Mouse (Mus musculus) hindbrain, embryonic 14.5 days (tissue): Measurements from ENCODE around the gene Nlrp4f. TPM values are rescaled to one million over a fixed set of nuclear protein-coding genes. Genes with fewer than 3 reads are reported as not detected.

Experiments used
- ATAC-seq: fragments of 200-750 bp; cut with Nextera tagmentation; 2 replicates; pipeline ENCODE4 v1.8.0; 2017; ENCODE audit warnings: moderate number of reproducible peaks, mild to moderate bottlenecking, moderate TSS enrichment, moderate library complexity; ENCODE audit not compliant: low FRiP score
- DNase-seq: peaks from one replicate; pipeline ENCODE4 v3.0.0-alpha.2; 2015; ENCODE audit warnings: low spot score
- H3K27ac ChIP-seq: fragments of 300-500 bp; sonication (generic); 2 replicates; pipeline ENCODE4 v1.5.1; 2014; ENCODE audit warnings: mild to moderate bottlenecking, moderate library complexity
- H3K27me3 ChIP-seq: fragments of 300-500 bp; sonication (generic); 2 replicates; pipeline ENCODE4 v1.6.1; 2014; ENCODE audit warnings: mild to moderate bottlenecking, low read length, mixed read lengths; ENCODE audit not compliant: control insufficient read depth, insufficient read depth
- H3K36me3 ChIP-seq: fragments of 300-500 bp; sonication (generic); replicated peaks from 2 replicates; pipeline ENCODE4 v1.6.1; 2014; ENCODE audit not compliant: control insufficient read depth, insufficient read depth
- H3K4me1 ChIP-seq: fragments of 300-500 bp; sonication (generic); replicated peaks from 2 replicates; pipeline ENCODE4 v1.6.1; 2014; ENCODE audit warnings: antibody characterized with exemption, low read length, mixed read lengths; ENCODE audit not compliant: control insufficient read depth, insufficient read depth
- H3K4me2 ChIP-seq: fragments of 300-500 bp; sonication (generic); replicated peaks from 2 replicates; pipeline ENCODE4 v1.6.1; 2014; ENCODE audit warnings: mild to moderate bottlenecking, moderate library complexity
- H3K4me3 ChIP-seq: fragments of 300-500 bp; sonication (generic); replicated peaks from 2 replicates; pipeline ENCODE4 v1.5.1; 2014; ENCODE audit warnings: mild to moderate bottlenecking, low read length
- H3K9ac ChIP-seq: fragments of 300-500 bp; sonication (generic); 2 replicates; pipeline ENCODE4 v1.6.1; 2014
- H3K9me3 ChIP-seq: fragments of 300-500 bp; sonication (generic); 2 replicates; pipeline ENCODE4 v1.6.1; 2016; ENCODE audit warnings: low read length; ENCODE audit not compliant: control insufficient read depth
- whole genome bisulfite sequencing: fragments of 180-500 bp; shearing (Covaris S2); extraction: QIAGEN DNeasy Blood & Tissue Kit; methylation state at CpG from one replicate; pipeline ENCODE4 v1.1.7; 2014; 5-methylcytosine and 5-hydroxymethylcytosine counted together
- polyA plus RNA-seq: library from polyadenylated mRNA; unstranded; fragments of >200 nt; fragmentation: Nextera tagmentation; extraction: Ambion mirVana; gene quantifications from 2 replicates; pipeline ENCODE4 v1.2.1, GENCODE M21; 2014

Gene Nlrp4f
- polyA plus RNA-seq, 1 experiment from 2014 or later = 0.13 TPM

DNA sequence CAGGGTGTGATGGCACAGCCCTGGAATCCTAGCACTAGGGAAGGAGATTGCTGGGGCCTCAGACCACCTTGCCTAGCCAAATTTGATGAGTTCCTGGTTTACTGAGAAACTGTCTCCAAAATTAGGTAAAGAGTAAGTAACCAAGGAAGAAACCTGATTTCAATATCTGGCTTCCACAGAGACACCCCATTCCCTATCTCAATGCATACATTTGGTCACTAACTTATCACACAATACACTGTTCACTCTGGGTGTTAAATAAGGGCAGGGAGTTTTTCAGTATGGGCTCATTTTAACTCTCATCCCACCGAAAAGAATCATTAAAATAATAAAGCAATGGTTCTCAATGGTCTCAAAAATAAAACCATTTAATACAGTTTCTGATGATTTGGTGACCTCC, 5.1 kb downstream of the Nlrp4f start:
- Histone ChIP-seq H3K27ac (no peak overlapping the region), H3K9ac (no peak overlapping the region), H3K27me3 (no peaks in the 10 kb centered on the region), H3K36me3 (no peaks in the 10 kb centered on the region), H3K4me3 (no peak overlapping the region), H3K9me3 (0 out of 2 replicates have a peak, but pooled peaks cover 3% of the 10 kb centered on the region), H3K4me1 (no peaks in the 10 kb centered on the region), H3K4me2 (no peak overlapping the region)
- WGBS = 82% methylated on average over 1 of the region's 1 CpGs
- no peak for DNase-seq
- ATAC-seq = no peak

- H3K4me2 ChIP-seq = no peak overlapping the region
- no peak for DNase-seq
- no peaks in the 10 kb centered on the region for H3K36me3 ChIP-seq
- H3K9me3 ChIP-seq = no peaks in the 10 kb centered on the region
- no peaks in the 10 kb centered on the region for H3K27me3 ChIP-seq
- no peak overlapping the region; the same call in 1 of the 2 replicates for H3K4me3 ChIP-seq
- H3K9ac ChIP-seq = no peak overlapping the region
- no peaks in the 10 kb centered on the region for H3K4me1 ChIP-seq
- peak; percentile 52 for ATAC-seq
- 61% methylated on average over 15 of the region's 15 CpGs for WGBS
- no peak overlapping the region for H3K27ac ChIP-seq
These were observed 29.2 kb downstream of the Nlrp4f start for GRCm38 (mm10) chr13:65176472-65177091.

DNA sequence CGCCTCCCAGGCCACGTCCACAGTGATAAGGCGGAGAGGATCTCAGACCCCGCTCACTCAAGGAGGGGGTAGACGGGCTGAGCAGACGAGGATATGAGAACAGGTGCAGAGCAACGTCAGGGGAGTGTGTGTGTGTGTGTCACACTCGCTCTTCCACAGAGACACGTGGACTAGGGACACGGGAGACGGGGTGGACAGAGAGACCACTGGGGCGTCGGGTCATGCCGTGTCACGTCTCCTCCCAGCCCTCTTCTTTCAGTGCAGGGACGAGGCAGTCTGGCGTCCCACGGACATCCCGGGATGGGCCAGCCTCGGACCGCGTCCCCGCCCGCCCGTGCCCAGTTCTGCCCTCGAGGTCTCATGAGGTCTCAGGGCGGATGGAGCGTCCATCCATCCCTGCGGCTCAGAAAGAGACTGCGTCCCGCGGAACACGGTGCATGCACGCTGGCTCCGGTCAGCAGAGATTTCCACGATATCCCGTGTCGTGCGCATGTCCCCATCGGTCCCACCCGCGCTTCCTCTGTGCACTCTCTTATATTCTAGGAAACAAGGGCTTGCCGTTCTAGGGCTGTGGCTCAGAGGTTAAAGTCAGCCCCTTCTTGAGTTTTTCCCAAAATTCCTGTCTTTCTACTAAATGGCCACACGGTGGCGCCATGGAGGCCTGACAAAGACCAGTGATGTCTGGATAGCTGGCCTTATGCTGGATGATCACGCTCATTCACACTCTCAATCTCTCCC, 29.9 kb downstream of the Nlrp4f start:
- Histone ChIP-seq H3K4me1 (no peaks in the 10 kb centered on the region), H3K4me3 (peak overlapping the region; percentile 41), H3K27ac (no peak overlapping the region), H3K9me3 (no peaks in the 10 kb centered on the region), H3K9ac (peak overlapping the region; percentile 67), H3K27me3 (no peaks in the 10 kb centered on the region), H3K4me2 (peak overlapping the region; percentile 65), H3K36me3 (no peaks in the 10 kb centered on the region)
- ATAC-seq (peak; percentile 79), DNase-seq (peak; percentile 75)
- 21% methylated on average over 46 of the region's 46 CpGs for WGBS

DNA sequence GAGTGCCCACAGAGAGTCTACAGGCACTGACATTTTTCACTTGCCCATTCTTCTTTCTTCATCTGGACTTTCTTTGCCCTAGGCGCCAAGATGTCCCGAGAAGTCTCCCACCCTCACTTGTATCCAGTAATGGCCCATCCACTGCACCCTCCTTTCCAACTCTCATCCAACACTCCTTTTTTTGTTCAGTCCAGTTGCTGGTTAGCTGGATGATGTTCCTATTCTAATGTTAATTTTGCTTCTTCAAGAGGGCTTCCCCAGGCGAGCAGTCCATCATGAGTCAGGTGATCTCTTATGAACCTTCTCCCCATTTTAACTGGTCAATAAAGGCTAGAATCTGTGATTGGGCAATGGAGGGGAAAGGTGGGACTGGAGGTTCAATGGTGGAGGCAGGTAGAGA, 31.7 kb downstream of the Nlrp4f start:
- Histone ChIP-seq H3K4me2 (no peak overlapping the region), H3K9ac (no peak overlapping the region), H3K4me1 (no peaks in the 10 kb centered on the region), H3K9me3 (no peaks in the 10 kb centered on the region), H3K36me3 (no peaks in the 10 kb centered on the region), H3K27ac (no peak overlapping the region), H3K4me3 (no peak overlapping the region), H3K27me3 (no peaks in the 10 kb centered on the region)
- 84% methylated on average over 3 of the region's 3 CpGs for WGBS
- no peak for DNase-seq
- ATAC-seq = no peak

DNA sequence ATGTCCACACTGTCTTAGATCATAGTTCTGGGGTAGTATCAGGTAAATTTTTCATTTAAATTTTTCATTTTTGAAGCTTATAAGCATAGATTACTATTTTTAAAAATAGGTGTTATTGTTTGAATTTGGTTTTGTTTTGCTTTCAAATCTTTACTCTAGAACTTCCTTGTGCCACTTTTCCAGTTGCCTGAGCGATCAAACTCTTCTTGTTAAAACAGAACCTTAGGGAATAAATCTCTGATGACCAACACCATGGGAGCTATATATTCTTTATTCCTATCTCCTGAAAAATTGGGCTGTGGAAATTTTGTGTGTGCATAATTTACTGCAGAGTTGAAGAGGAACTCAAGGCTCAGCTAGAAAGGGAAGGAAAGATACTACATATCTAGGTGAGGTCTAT, 55.8 kb downstream of the Nlrp4f start, which contains the start of gene Olfr466:
Gene Olfr466, plus strand, starts transcription at position 301 of the 400 bp plus-strand sequence.
- no peaks in the 10 kb centered on the region for H3K4me1 ChIP-seq
- no peak within 1 kb of the TSS for H3K4me3 ChIP-seq
- 84% methylated on average over 1 of the region's 1 CpGs for WGBS
- H3K27ac ChIP-seq = no peak within 1 kb of the TSS
- no peak within 1 kb of the TSS for H3K4me2 ChIP-seq
- no peak for ATAC-seq
- DNase-seq = no peak
- no peaks in the 10 kb centered on the region for H3K9me3 ChIP-seq
- H3K36me3 ChIP-seq = no peaks in the 10 kb centered on the region
- H3K27me3 ChIP-seq = no peaks in the 10 kb centered on the region
- H3K9ac ChIP-seq = no peak within 1 kb of the TSS

DNA sequence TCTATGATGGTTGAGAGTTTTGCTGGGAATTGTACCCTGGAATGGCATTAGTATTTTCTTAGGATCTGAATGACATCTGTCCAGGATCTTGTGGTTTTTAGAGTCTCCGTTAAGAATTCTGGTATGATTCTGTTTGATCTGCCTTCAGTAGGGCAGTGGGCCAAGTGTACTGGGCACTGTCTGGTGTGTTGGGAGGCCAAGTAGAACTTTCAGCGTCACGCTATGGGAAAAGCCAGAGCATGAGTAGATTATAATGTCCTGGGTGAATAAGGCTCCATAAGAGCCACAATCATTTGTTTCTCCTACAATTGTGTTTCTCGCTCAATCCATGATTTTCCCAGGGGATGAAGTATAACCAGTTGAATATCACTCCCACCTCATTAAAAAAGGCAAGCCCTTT, 68.0 kb downstream of the Nlrp4f start, which contains the start of gene Olfr465-ps1:
Gene Olfr465-ps1, plus strand, starts transcription at position 301 of the 400 bp plus-strand sequence.
- Histone ChIP-seq H3K27ac (no peak within 1 kb of the TSS), H3K36me3 (no peaks in the 10 kb centered on the region), H3K4me3 (no peak within 1 kb of the TSS), H3K9ac (no peak within 1 kb of the TSS), H3K9me3 (no peaks in the 10 kb centered on the region), H3K27me3 (no peaks in the 10 kb centered on the region), H3K4me2 (no peak within 1 kb of the TSS), H3K4me1 (no peaks in the 10 kb centered on the region)
- DNase-seq (no peak), ATAC-seq (no peak)
- 90% methylated on average over 4 of the region's 4 CpGs for WGBS

Other genes starting within 250 kb of the Nlrp4f start
- gene Spata31d1c, start 172.9 kb downstream of the Nlrp4f start, polyA plus RNA-seq = not detected in 2 replicates
- not detected in 2 replicates for gene Prss47, start 153.2 kb downstream of the Nlrp4f start, polyA plus RNA-seq
- gene Mfsd14b, start 93.0 kb downstream of the Nlrp4f start, polyA plus RNA-seq = 33.9 and 43.4 TPM in 2 replicates
- gene Olfr465-ps1, start 67.9 kb downstream of the Nlrp4f start, polyA plus RNA-seq = not detected in 2 replicates
- gene Olfr466, start 55.7 kb downstream of the Nlrp4f start, polyA plus RNA-seq = not detected in 2 replicates
- 0.17 and 0.37 TPM in 2 replicates for gene Gm10775, start 53.6 kb upstream of the Nlrp4f start, polyA plus RNA-seq
- gene Zfp369, start 72.8 kb upstream of the Nlrp4f start, polyA plus RNA-seq = 23.1 and 27.8 TPM in 2 replicates